Mouse (Mus musculus) thymus, adult 2 months (tissue): Measurements from ENCODE around the gene Tbc1d32.

ENCODE experiments used
- CTCF ChIP-seq: fragments of 200-500 bp; IDR thresholded peaks from 2 replicates; pipeline ENCODE4 v1.5.1; 2012; ENCODE audit warnings: mild to moderate bottlenecking, control low read depth, low read length, moderate library complexity, borderline replicate concordance; ENCODE audit not compliant: control insufficient read depth, poor library complexity, insufficient read depth; ENCODE audit errors: extremely low read depth
- POLR2A ChIP-seq: fragments of 200-500 bp; IDR thresholded peaks from 2 replicates; pipeline ENCODE4 v1.6.1; 2012; ENCODE audit warnings: mild to moderate bottlenecking, low read length, control low read depth, moderate library complexity; ENCODE audit not compliant: control insufficient read depth, poor library complexity, insufficient read depth; ENCODE audit errors: extremely low read depth

GRCm38 (mm10) chr10:56158207-56158606 lies 70.3 kb downstream of the Tbc1d32 start:
- no peak for TF ChIP-seq CTCF
- no peak for TF ChIP-seq POLR2A
